8 mouse cellular contexts compared by ENCODE assay signal in genomic region chr12:98733165-98733564, GRCm38 (mm10). TPM values are rescaled to one million over a fixed set of nuclear protein-coding genes. Genes with fewer than 3 reads are reported as not detected.
DNase-seq lines count a peak whose midpoint lies in the region; ATAC-seq and TF ChIP-seq lines count a peak whose summit lies in the region.

No protein-coding gene starts in this region.

- H3K36me3 ChIP-seq in lung, postnatal 0 days (ENCODE audit: insufficient read depth, low read length): no peaks in the 10 kb centered on the region
- peaks cover 2% of the 10 kb centered on the region; the same call in 1 of the 2 replicates for H3K36me3 ChIP-seq in limb, embryonic 14.5 days (ENCODE audit: control insufficient read depth, insufficient read depth, low read length)
- no peaks in the 10 kb centered on the region for H3K36me3 ChIP-seq in stomach, embryonic 14.5 days (ENCODE audit: control insufficient read depth, insufficient read depth, low read length)

- no peak overlapping the region for H3K9ac ChIP-seq in lung, postnatal 0 days (replicated peaks; ENCODE audit: low read depth)
- peak overlapping the region; percentile 45; the same call in 1 of the 2 replicates for H3K9ac ChIP-seq in limb, embryonic 14.5 days (ENCODE audit: low read depth, low read length, severe bottlenecking)
- H3K9ac ChIP-seq in stomach, embryonic 14.5 days (replicated peaks; ENCODE audit: low read depth, low read length): no peak overlapping the region

- no peak for ATAC-seq in lung, postnatal 0 days
- ATAC-seq in limb, embryonic 14.5 days (ENCODE audit: low FRiP score, low read depth): no peak
- no peak for ATAC-seq in stomach, embryonic 14.5 days (ENCODE audit: insufficient number of reproducible peaks, insufficient read depth, low FRiP score, low read depth)

- peaks cover 11% of the 10 kb centered on the region; the same call in 1 of the 2 replicates for H3K4me1 ChIP-seq in lung, postnatal 0 days (ENCODE audit: insufficient read depth, low read depth, low read length)
- peaks cover 5% of the 10 kb centered on the region; the same call in 1 of the 2 replicates for H3K4me1 ChIP-seq in embryonic fibroblast, embryonic 13.5 days (ENCODE audit: control insufficient read depth, insufficient read depth, low read length)
- H3K4me1 ChIP-seq in limb, embryonic 14.5 days (ENCODE audit: control insufficient read depth, insufficient read depth, low read length): peaks cover 24% of the 10 kb centered on the region
- H3K4me1 ChIP-seq in stomach, embryonic 14.5 days (ENCODE audit: control insufficient read depth, insufficient read depth, low read length): peaks cover 12% of the 10 kb centered on the region

- no peak for TF ChIP-seq EP300 in lung, postnatal 0 days (IDR thresholded peaks at IDR 0.05)

- no peaks in the 10 kb centered on the region for H3K9me3 ChIP-seq in lung, postnatal 0 days (ENCODE audit: low read length)
- H3K9me3 ChIP-seq in limb, embryonic 14.5 days (ENCODE audit: control insufficient read depth, low read length): no peaks in the 10 kb centered on the region
- H3K9me3 ChIP-seq in stomach, embryonic 14.5 days (ENCODE audit: control insufficient read depth, low read depth, low read length): no peaks in the 10 kb centered on the region

- peak overlapping the region; percentile 83; the same call in 1 of the 2 replicates for H3K4me2 ChIP-seq in lung, postnatal 0 days (replicated peaks; ENCODE audit: low read depth, low read length)
- peak overlapping the region; percentile 86 for H3K4me2 ChIP-seq in limb, embryonic 14.5 days (replicated peaks; ENCODE audit: low read depth, low read length, severe bottlenecking)
- H3K4me2 ChIP-seq in stomach, embryonic 14.5 days (replicated peaks; ENCODE audit: low read depth, low read length): peak overlapping the region; percentile 80

- H3K4me3 ChIP-seq in lung, postnatal 0 days (ENCODE audit: low read depth, low read length): peak overlapping the region; percentile 64; the same call in 1 of the 2 replicates
- H3K4me3 ChIP-seq in embryonic fibroblast, embryonic 13.5 days (ENCODE audit: insufficient read depth, low read length): peak overlapping the region; percentile 74; the same call in 1 of the 2 replicates
- peak overlapping the region; percentile 59 for H3K4me3 ChIP-seq in limb, embryonic 14.5 days (replicated peaks; ENCODE audit: low read length)
- H3K4me3 ChIP-seq in stomach, embryonic 14.5 days (ENCODE audit: low read depth, low read length): peak overlapping the region; percentile 55

- TF ChIP-seq POLR2A in embryonic fibroblast, embryonic 13.5 days (IDR thresholded peaks at IDR 0.05; ENCODE audit: low read depth, low read length): no peak
- TF ChIP-seq POLR2A in limb, embryonic 14.5 days (IDR thresholded peaks at IDR 0.05; ENCODE audit: borderline replicate concordance, extremely low read depth, insufficient read depth, insufficient read length): no peak

- H3K27ac ChIP-seq in lung, postnatal 0 days (ENCODE audit: low read length): no peak overlapping the region
- H3K27ac ChIP-seq in embryonic fibroblast, embryonic 13.5 days (ENCODE audit: insufficient read depth, low read length): no peak overlapping the region
- no peak overlapping the region for H3K27ac ChIP-seq in limb, embryonic 14.5 days (replicated peaks; ENCODE audit: low read depth, low read length)
- H3K27ac ChIP-seq in stomach, embryonic 14.5 days (ENCODE audit: low read length): no peak overlapping the region

- no peak for DNase-seq in lung, postnatal 0 days (ENCODE audit: low spot score)
- no peak for DNase-seq in lung, adult 18-20 months
- DNase-seq in limb, embryonic 14.5 days (ENCODE audit: low spot score): no peak
- DNase-seq in left cerebral cortex, postnatal 25 days (ENCODE audit: low spot score in 2 of 2): no peak
- no peak for DNase-seq in thymus, postnatal 25 days
- DNase-seq in cerebellum, adult 11-12 months: no peak

- no peak for TF ChIP-seq CTCF in lung, postnatal 0 days (IDR thresholded peaks at IDR 0.05)
- no peak for TF ChIP-seq CTCF in embryonic fibroblast, embryonic 13.5 days (IDR thresholded peaks at IDR 0.05; ENCODE audit: borderline replicate concordance, insufficient read depth, low read length)

- no peaks in the 10 kb centered on the region for H3K27me3 ChIP-seq in lung, postnatal 0 days (replicated peaks; ENCODE audit: insufficient read depth, low read length)
- no peaks in the 10 kb centered on the region for H3K27me3 ChIP-seq in limb, embryonic 14.5 days (ENCODE audit: control insufficient read depth, insufficient read depth, low read length)
- no peaks in the 10 kb centered on the region for H3K27me3 ChIP-seq in stomach, embryonic 14.5 days (ENCODE audit: control insufficient read depth, insufficient read depth, low read length)

- intact Hi-C loops in left cerebral cortex, postnatal 25 days (cut with DNase I): no loop called here

- WGBS in lung, postnatal 0 days: 57% methylated on average over 3 of the region's 3 CpGs
- WGBS in limb, embryonic 14.5 days: 55% methylated on average over 3 of the region's 3 CpGs
- 72% methylated on average over 3 of the region's 3 CpGs for WGBS in stomach, embryonic 14.5 days

RNA-seq across cellular contexts. Expression of gene Ptpn21, which starts 4.0 kb away (rescaled TPM):
- polyA plus RNA-seq in lung, postnatal 0 days (2015; fragmentation: Nextera tagmentation; extraction: Ambion mirVana): 10.0 and 10.3 TPM in 2 replicates
- 22.5 and 27.4 TPM in 2 replicates for polyA plus RNA-seq in embryonic fibroblast, embryonic 13.5 days (2011; ENCODE audit: insufficient read length, low read depth, missing spikeins)
- polyA plus RNA-seq in limb, embryonic 14.5 days (2012; rRNA removed): 13.1 and 16.7 TPM in 2 replicates
- polyA plus RNA-seq in limb, embryonic 14.5 days (2014; fragmentation: Nextera tagmentation; extraction: Ambion mirVana): 9.3 and 9.9 TPM in 2 replicates
- 11.9 and 12.2 TPM in 2 replicates for polyA plus RNA-seq in stomach, embryonic 14.5 days (2014; fragmentation: Nextera tagmentation; extraction: Ambion mirVana)
- 1 to 10 TPM; 8.3 to 9.6 TPM for total RNA-seq in left cerebral cortex, postnatal 25 days (2021)

RNA-seq across cellular contexts. Expression of gene Zc3h14, which starts 13.6 kb away (rescaled TPM):
- 61.7 and 64.5 TPM in 2 replicates for polyA plus RNA-seq in lung, postnatal 0 days (2015; fragmentation: Nextera tagmentation; extraction: Ambion mirVana)
- 130 and 161 TPM in 2 replicates for polyA plus RNA-seq in embryonic fibroblast, embryonic 13.5 days (2011; ENCODE audit: insufficient read length, low read depth, missing spikeins)
- polyA plus RNA-seq in limb, embryonic 14.5 days (2012; rRNA removed): 138 and 145 TPM in 2 replicates
- 128 and 137 TPM in 2 replicates for polyA plus RNA-seq in limb, embryonic 14.5 days (2014; fragmentation: Nextera tagmentation; extraction: Ambion mirVana)
- polyA plus RNA-seq in stomach, embryonic 14.5 days (2014; fragmentation: Nextera tagmentation; extraction: Ambion mirVana): 137 and 144 TPM in 2 replicates
- 10 to 100 TPM; 93.1 to 97.3 TPM for total RNA-seq in left cerebral cortex, postnatal 25 days (2021)
